Mouse (Mus musculus) small intestine, adult 2 months (tissue): ENCODE data around the gene Atp4b.

Experiments
- CTCF ChIP-seq: fragments of 200-500 bp; IDR thresholded peaks from 2 replicates; pipeline ENCODE4 v1.5.1; 2012; ENCODE audit warnings: low read depth, mild to moderate bottlenecking, control low read depth, inconsistent platforms, low read length, moderate library complexity, mixed read lengths; ENCODE audit not compliant: insufficient replicate concordance, insufficient read length; ENCODE audit errors: extremely low read depth
- POLR2A ChIP-seq: fragments of 200-500 bp; IDR thresholded peaks from 2 replicates; pipeline ENCODE4 v1.6.1; 2012; ENCODE audit warnings: low read depth, mild to moderate bottlenecking, control low read depth, inconsistent platforms, low read length, moderate library complexity

DNA sequence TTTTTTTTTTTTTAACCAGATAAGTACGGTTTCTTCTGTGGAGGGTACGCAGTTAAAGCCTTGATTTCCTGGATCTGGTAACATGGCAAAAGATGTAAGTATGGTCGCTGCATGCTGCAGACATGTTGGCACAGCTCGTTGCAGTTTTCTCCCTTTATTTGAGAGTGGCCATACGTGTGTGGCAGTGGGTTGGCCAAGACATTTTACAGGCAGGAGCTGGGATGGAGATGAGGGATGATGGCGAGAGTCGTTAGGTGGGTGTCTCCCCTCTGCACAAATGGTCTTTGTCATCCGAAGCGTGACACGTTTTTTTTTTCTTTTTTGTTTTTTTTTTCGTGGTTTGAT, 57.0 kb downstream of the Atp4b start:
- TF ChIP-seq POLR2A (no peak), CTCF (no peak)
